Mouse (Mus musculus) MEL (cell line): ENCODE results near the gene Dct. TPM values are rescaled to one million over a fixed set of nuclear protein-coding genes. Genes with fewer than 3 reads are reported as not detected.

Experiments used
- DNase-seq: peaks from one replicate; pipeline ENCODE4 v3.0.0; 2011; ENCODE audit warnings: low read depth, low spot score
- H3K27ac ChIP-seq: 2 replicates; pipeline ENCODE4 v1.5.1; 2012; ENCODE audit warnings: low read depth, mild to moderate bottlenecking, control low read depth, low read length, moderate library complexity; ENCODE audit not compliant: control insufficient read depth
- H3K27me3 ChIP-seq, 2 experiments: fragments of 150-350 bp in 1 of 2; sonication (generic) in 1 of 2; 2 replicates each; pipeline ENCODE4 v1.6.1; 2012; ENCODE audit warnings: low read length in 2 of 2, mild to moderate bottlenecking in 2 of 2, improper control_type of control experiment in 1 of 2, moderate library complexity in 1 of 2; ENCODE audit not compliant: insufficient read depth in 2 of 2, control insufficient read depth in 1 of 2
- H3K36me3 ChIP-seq, 2 experiments: 2 replicates each; pipeline ENCODE4 v1.6.1; 2012 to 2014; ENCODE audit warnings: low read length in 2 of 2, improper control_type of control experiment in 1 of 2, inconsistent platforms in 1 of 2, mild to moderate bottlenecking in 1 of 2; ENCODE audit not compliant: insufficient read depth in 2 of 2, control insufficient read depth in 1 of 2
- H3K4me1 ChIP-seq, 2 experiments: fragments of 150-350 bp in 1 of 2; sonication (generic) in 1 of 2; 2 replicates each; pipeline ENCODE4 v1.6.1; 2012; ENCODE audit warnings: low read length in 2 of 2, improper control_type of control experiment in 1 of 2, mild to moderate bottlenecking in 1 of 2; ENCODE audit not compliant: insufficient read depth in 2 of 2, control insufficient read depth in 1 of 2
- H3K4me3 ChIP-seq, 2 experiments: fragments of 150-350 bp in 1 of 2; sonication (generic) in 1 of 2; 2 replicates each; pipeline ENCODE4 v1.5.1; 2012; ENCODE audit warnings: low read depth in 2 of 2, low read length in 2 of 2, mild to moderate bottlenecking in 2 of 2, moderate library complexity in 2 of 2, control low read depth in 1 of 2, improper control_type of control experiment in 1 of 2; ENCODE audit not compliant: control insufficient read depth in 1 of 2, insufficient read depth in 1 of 2
- H3K79me2 ChIP-seq: 2 replicates; pipeline ENCODE4 v1.6.1; 2012; ENCODE audit warnings: mild to moderate bottlenecking, low read length, moderate library complexity; ENCODE audit not compliant: control insufficient read depth, poor library complexity, insufficient read depth
- H3K9ac ChIP-seq: 2 replicates; pipeline ENCODE4 v1.6.1; 2012; ENCODE audit warnings: low read depth, mild to moderate bottlenecking, control low read depth, low read length, moderate library complexity; ENCODE audit not compliant: control insufficient read depth, poor library complexity, severe bottlenecking
- H3K9me3 ChIP-seq: fragments of 150-350 bp; sonication (generic); replicated peaks from 2 replicates; pipeline ENCODE4 v1.6.1; 2012; ENCODE audit warnings: mild to moderate bottlenecking, low read length, improper control_type of control experiment, moderate library complexity; ENCODE audit not compliant: insufficient read depth
- CHD1 ChIP-seq: IDR thresholded peaks from 2 replicates; pipeline ENCODE4 v1.6.1; 2012; ENCODE audit warnings: low read depth, mild to moderate bottlenecking, inconsistent platforms, low read length, improper control_type of control experiment
- CTCF ChIP-seq, 3 experiments: IDR thresholded peaks in 2 of 3; conservative IDR thresholded peaks in 1 of 3; 2 replicates each; pipeline ENCODE4 v1.5.1; 2011 to 2012; ENCODE audit warnings: low read length in 3 of 3, low read depth in 2 of 3, mild to moderate bottlenecking in 2 of 3, improper control_type of control experiment in 1 of 3, inconsistent platforms in 1 of 3, mixed read lengths in 1 of 3, moderate library complexity in 1 of 3; ENCODE audit not compliant: control insufficient read depth in 1 of 3, insufficient read depth in 1 of 3, poor library complexity in 1 of 3, severe bottlenecking in 1 of 3
- E2F4 ChIP-seq: IDR thresholded peaks from 2 replicates; pipeline ENCODE4 v1.6.1; 2011; ENCODE audit warnings: low read depth, low read length, improper control_type of control experiment, borderline replicate concordance
- EP300 ChIP-seq, 2 experiments: IDR thresholded peaks; 2 replicates each; pipeline ENCODE4 v1.6.1; 2011; ENCODE audit warnings: improper control_type of control experiment in 2 of 2, low read length in 2 of 2, low read depth in 1 of 2, mild to moderate bottlenecking in 1 of 2
- GABPA ChIP-seq: IDR thresholded peaks from 2 replicates; pipeline ENCODE4 v1.6.1; 2012; ENCODE audit warnings: low read depth, mild to moderate bottlenecking, inconsistent platforms, low read length, improper control_type of control experiment, moderate library complexity
- HCFC1 ChIP-seq: IDR thresholded peaks from 2 replicates; pipeline ENCODE4 v1.6.1; 2012; ENCODE audit warnings: low read depth, mild to moderate bottlenecking, inconsistent platforms, low read length, improper control_type of control experiment, moderate library complexity
- MAZ ChIP-seq: IDR thresholded peaks from 2 replicates; pipeline ENCODE4 v1.6.1; 2012; ENCODE audit warnings: low read depth, mild to moderate bottlenecking, inconsistent platforms, low read length, improper control_type of control experiment
- MXI1 ChIP-seq: IDR thresholded peaks from 2 replicates; pipeline ENCODE4 v1.6.1; 2011; ENCODE audit warnings: mild to moderate bottlenecking, low read depth, low read length, improper control_type of control experiment
- MYB ChIP-seq: IDR thresholded peaks from 2 replicates; pipeline ENCODE4 v1.6.1; 2011; ENCODE audit warnings: mild to moderate bottlenecking, low read depth, low read length, improper control_type of control experiment
- MYC ChIP-seq: IDR thresholded peaks from 2 replicates; pipeline ENCODE4 v1.6.1; 2011; ENCODE audit warnings: low read depth, mild to moderate bottlenecking, low read length, improper control_type of control experiment, moderate library complexity
- POLR2A ChIP-seq, 2 experiments: IDR thresholded peaks; 2 replicates each; pipeline ENCODE4 v1.6.1; 2011 to 2012; ENCODE audit warnings: low read length in 2 of 2, mild to moderate bottlenecking in 2 of 2, control low read depth in 1 of 2, improper control_type of control experiment in 1 of 2, low read depth in 1 of 2, moderate library complexity in 1 of 2; ENCODE audit not compliant: control insufficient read depth in 1 of 2, insufficient read depth in 1 of 2, poor library complexity in 1 of 2
- RAD21 ChIP-seq: IDR thresholded peaks from 2 replicates; pipeline ENCODE4 v1.6.1; 2011; ENCODE audit warnings: mild to moderate bottlenecking, low read depth, low read length, improper control_type of control experiment
- SIN3A ChIP-seq: IDR thresholded peaks from 2 replicates; pipeline ENCODE4 v1.6.1; 2012; ENCODE audit warnings: low read length, improper control_type of control experiment, inconsistent platforms
- SMC3 ChIP-seq: IDR thresholded peaks from 2 replicates; pipeline ENCODE4 v1.6.1; 2011; ENCODE audit warnings: low read depth, low read length, improper control_type of control experiment
- TAL1 ChIP-seq: IDR thresholded peaks from 2 replicates; pipeline ENCODE4 v1.6.1; 2012; ENCODE audit warnings: mild to moderate bottlenecking, inconsistent platforms, low read length, moderate library complexity, mixed read lengths
- TBP ChIP-seq: IDR thresholded peaks from 2 replicates; pipeline ENCODE4 v1.8.0; 2011; ENCODE audit warnings: low read depth, low read length, improper control_type of control experiment
- UBTF ChIP-seq: IDR thresholded peaks from 2 replicates; pipeline ENCODE4 v1.6.1; 2012; ENCODE audit warnings: low read depth, mild to moderate bottlenecking, inconsistent platforms, low read length, improper control_type of control experiment, moderate library complexity, borderline replicate concordance; ENCODE audit not compliant: insufficient read depth
- USF1 ChIP-seq: IDR thresholded peaks from 2 replicates; pipeline ENCODE4 v1.6.1; 2014; ENCODE audit warnings: low read depth, mild to moderate bottlenecking, inconsistent platforms, low read length, improper control_type of control experiment, moderate library complexity
- ZKSCAN1 ChIP-seq: IDR thresholded peaks from 2 replicates; pipeline ENCODE4 v1.6.1; 2012; ENCODE audit warnings: low read depth, mild to moderate bottlenecking, inconsistent platforms, low read length, improper control_type of control experiment, moderate library complexity
- ZMIZ1 ChIP-seq: IDR thresholded peaks from 2 replicates; pipeline ENCODE4 v1.6.1; 2012; ENCODE audit warnings: low read depth, mild to moderate bottlenecking, inconsistent platforms, low read length, improper control_type of control experiment, moderate library complexity
- ZNF384 ChIP-seq: IDR thresholded peaks from 2 replicates; pipeline ENCODE4 v1.6.1; 2012; ENCODE audit warnings: low read depth, mild to moderate bottlenecking, inconsistent platforms, low read length, improper control_type of control experiment
- polyA plus RNA-seq, 2 experiments: library from polyadenylated mRNA; stranded (reverse) in 1 of 2; unstranded in 1 of 2; fragments of >175 nt in 1 of 2; fragments of >200 nt in 1 of 2; gene quantifications; 2 replicates each; pipeline versions ENCODE4 v1.2.1 to v1.2.4; 2012; ENCODE audit warnings: low replicate concordance in 2 of 2, low read depth in 1 of 2; ENCODE audit not compliant: insufficient read length in 2 of 2, insufficient read depth in 1 of 2, missing spikeins in 1 of 2
- total RNA-seq: library from RNA; depleted of rRNA; stranded (reverse); fragments of 300-350 nt; gene quantifications from 2 replicates; pipeline ENCODE4 v1.2.3, GENCODE M21; 2012

Gene Dct
- total and polyA plus RNA-seq, 3 experiments, result 0.08 to 0.49 TPM; not detected in 1

DNA sequence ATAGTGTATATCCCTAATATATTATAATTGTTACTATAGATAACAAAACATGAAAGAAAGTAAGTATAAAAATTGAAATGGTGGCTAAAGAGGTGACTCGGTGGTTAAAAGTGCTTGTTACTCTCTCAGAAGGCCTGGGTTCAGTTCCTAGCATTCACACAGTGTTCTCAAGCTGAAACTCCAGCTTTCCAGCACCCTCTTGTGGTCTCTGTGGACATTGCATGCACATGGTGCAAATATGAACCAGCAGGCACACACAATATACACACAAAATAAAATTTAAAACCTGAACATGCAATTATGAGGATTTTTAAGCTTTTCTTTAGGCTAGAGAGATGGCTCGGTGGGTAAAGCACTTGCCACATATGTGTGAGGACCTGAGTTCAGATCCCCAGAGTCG, 24.5 kb downstream of the Dct start:
- Histone ChIP-seq H3K36me3 (no peaks in the 10 kb centered on the region), H3K4me1 (no peaks in the 10 kb centered on the region), H3K9me3 (no peaks in the 10 kb centered on the region), H3K9ac (no peak overlapping the region), H3K79me2 (no peaks in the 10 kb centered on the region), H3K27ac (no peak overlapping the region), H3K4me3 (no peak overlapping the region), H3K27me3 (no peaks in the 10 kb centered on the region)
- TF ChIP-seq USF1 (no peak), RAD21 (peak; percentile 43), EP300 (IDR thresholded peaks at IDR 0.05; ENCODE audit: low read depth in 1 of 2, low read length in 2 of 2) (no peak), MAZ (no peak), E2F4 (no peak), SMC3 (peak; percentile 39), CTCF (IDR thresholded peaks at IDR 0.05 in 2 of 3, conservative IDR thresholded peaks at IDR 0.05 in 1 of 3; ENCODE audit: control insufficient read depth in 1 of 3, insufficient read depth in 1 of 3, low read depth in 2 of 3, low read length in 3 of 3, poor library complexity in 1 of 3, severe bottlenecking in 1 of 3) (peak; percentile 38 to 44 (median 38))
- DNase-seq, result peak; percentile 24

DNA sequence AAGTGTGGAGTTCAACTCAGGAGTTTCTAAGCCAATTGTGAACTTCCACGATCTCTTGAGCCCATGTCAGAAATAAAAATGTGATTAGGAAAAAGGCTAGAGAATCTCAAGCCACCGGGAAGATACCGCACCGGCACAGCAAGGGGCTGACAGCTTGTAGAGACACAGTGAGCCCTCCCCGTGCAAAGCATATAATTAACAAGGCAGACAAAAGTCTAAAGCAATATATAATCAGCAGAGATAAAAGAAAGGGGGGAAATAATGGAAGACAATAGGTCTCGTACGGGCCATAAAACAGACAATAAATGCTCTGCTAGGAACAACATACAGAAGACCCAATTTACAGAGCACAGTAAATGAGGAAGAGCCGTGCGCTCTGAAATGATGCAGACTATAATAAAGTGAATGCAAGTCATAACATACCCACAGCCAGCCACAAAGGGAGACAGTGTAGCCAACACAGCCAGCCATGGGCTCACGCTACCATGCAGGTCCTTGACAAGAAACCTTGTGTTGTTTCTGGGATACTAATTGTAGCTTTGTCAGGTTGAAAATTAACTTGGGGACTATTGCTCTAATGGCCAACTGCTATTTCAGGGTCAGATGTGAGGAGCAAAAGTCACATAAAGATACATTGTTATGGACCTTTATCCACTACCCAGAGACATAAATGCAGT, 30.0 kb downstream of the Dct start:
- no peak overlapping the region for H3K27ac ChIP-seq
- no peak overlapping the region for H3K9ac ChIP-seq
- TF ChIP-seq SIN3A (no peak), MYC (no peak), TAL1 (no peak), ZNF384 (no peak), SMC3 (no peak), UBTF (no peak), POLR2A (IDR thresholded peaks at IDR 0.05; ENCODE audit: control insufficient read depth in 1 of 2, insufficient read depth in 1 of 2, low read depth in 1 of 2, low read length in 2 of 2, poor library complexity in 1 of 2) (no peak)
- H3K4me3 ChIP-seq, result no peak overlapping the region
- no peaks in the 10 kb centered on the region for H3K4me1 ChIP-seq
- DNase-seq, result no peak
- H3K36me3 ChIP-seq, result no peaks in the 10 kb centered on the region
- no peaks in the 10 kb centered on the region for H3K9me3 ChIP-seq
- H3K27me3 ChIP-seq, result no peaks in the 10 kb centered on the region
- no peaks in the 10 kb centered on the region for H3K79me2 ChIP-seq

DNA sequence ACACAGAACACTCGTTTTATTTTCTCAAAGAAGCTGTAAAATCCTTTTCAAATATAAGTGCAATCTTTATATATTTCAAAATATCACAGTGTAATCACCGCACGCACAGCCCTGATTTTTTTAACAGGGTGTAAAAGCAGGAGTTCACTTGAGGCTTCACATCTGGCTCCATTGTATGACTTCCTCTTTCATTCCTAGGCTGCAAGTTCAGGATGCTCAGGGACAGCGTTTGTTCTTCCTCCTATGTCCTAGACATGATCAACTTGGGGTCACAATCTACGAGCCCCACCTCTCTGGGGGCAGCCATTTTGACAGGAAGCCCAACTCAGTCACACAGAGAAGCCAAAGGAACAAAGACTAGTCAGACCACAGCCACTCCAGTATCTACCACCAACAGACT, 32.7 kb downstream of the Dct start:
- no peak overlapping the region for H3K4me3 ChIP-seq
- DNase-seq, result no peak
- H3K27ac ChIP-seq, result no peak overlapping the region
- H3K27me3 ChIP-seq, result no peaks in the 10 kb centered on the region
- no peaks in the 10 kb centered on the region for H3K9me3 ChIP-seq
- H3K9ac ChIP-seq, result no peak overlapping the region
- H3K4me1 ChIP-seq, result no peaks in the 10 kb centered on the region
- no peak for TF ChIP-seq MYB
- TF ChIP-seq ZMIZ1, result no peak
- no peak for TF ChIP-seq SIN3A
- no peak for TF ChIP-seq POLR2A (IDR thresholded peaks at IDR 0.05; ENCODE audit: control insufficient read depth in 1 of 2, insufficient read depth in 1 of 2, low read depth in 1 of 2, low read length in 2 of 2, poor library complexity in 1 of 2)
- TF ChIP-seq CHD1, result no peak
- TF ChIP-seq ZKSCAN1, result no peak
- TF ChIP-seq MAZ, result no peak
- no peak for TF ChIP-seq MXI1
- no peak for TF ChIP-seq TBP
- TF ChIP-seq HCFC1, result no peak
- TF ChIP-seq GABPA, result no peak
- no peaks in the 10 kb centered on the region for H3K36me3 ChIP-seq
- H3K79me2 ChIP-seq, result no peaks in the 10 kb centered on the region
